Mouse (Mus musculus) splenic B cell, adult 2 months (primary cell): Measurements from ENCODE around the gene Vps39.

ENCODE experiments used
- DNase-seq: peaks from one replicate; pipeline ENCODE4 v3.0.0-alpha.2; 2011; ENCODE audit warnings: low read depth, low spot score
- H3K27me3 ChIP-seq: 2 replicates; pipeline ENCODE4 v1.6.1; 2012; ENCODE audit warnings: mild to moderate bottlenecking, low read length, moderate library complexity, mixed read lengths; ENCODE audit not compliant: control insufficient read depth, poor library complexity, insufficient read depth, severe bottlenecking
- H3K36me3 ChIP-seq: 2 replicates; pipeline ENCODE4 v1.6.1; 2012; ENCODE audit warnings: mild to moderate bottlenecking, low read length, moderate library complexity, mixed read lengths; ENCODE audit not compliant: control insufficient read depth, poor library complexity, insufficient read depth, severe bottlenecking

Vps39 gene

GRCm38 (mm10) chr2:120352682-120353646, at the start of gene Vps39:
Gene Vps39 (minus strand): TSS chr2:120353137.
- Histone ChIP-seq H3K36me3 (peaks cover 6% of the 10 kb centered on the region), H3K27me3 (no peaks in the 10 kb centered on the region)
- peak; percentile 89 for DNase-seq

GRCm38 (mm10) chr2:120397951-120398350, 45.0 kb upstream of the Vps39 start:
- peaks cover 15% of the 10 kb centered on the region for H3K36me3 ChIP-seq
- no peaks in the 10 kb centered on the region for H3K27me3 ChIP-seq
- DNase-seq, result no peak

GRCm38 (mm10) chr2:120392406-120392805, 39.5 kb upstream of the Vps39 start:
- Histone ChIP-seq H3K27me3 (no peaks in the 10 kb centered on the region), H3K36me3 (peaks cover 20% of the 10 kb centered on the region)
- DNase-seq, result no peak

GRCm38 (mm10) chr2:120390934-120391333, 38.0 kb upstream of the Vps39 start:
- no peak for DNase-seq
- Histone ChIP-seq H3K36me3 (peaks cover 15% of the 10 kb centered on the region), H3K27me3 (no peaks in the 10 kb centered on the region)

GRCm38 (mm10) chr2:120389376-120389775, 36.4 kb upstream of the Vps39 start:
- no peak for DNase-seq
- Histone ChIP-seq H3K27me3 (no peaks in the 10 kb centered on the region), H3K36me3 (peaks cover 16% of the 10 kb centered on the region)

- Histone ChIP-seq H3K27me3 (no peaks in the 10 kb centered on the region), H3K36me3 (peaks cover 15% of the 10 kb centered on the region)
- no peak for DNase-seq
Measured at GRCm38 (mm10) chr2:120387291-120387690, 34.4 kb upstream of the Vps39 start.

GRCm38 (mm10) chr2:120386264-120386663, 33.3 kb upstream of the Vps39 start:
- no peak for DNase-seq
- no peaks in the 10 kb centered on the region for H3K27me3 ChIP-seq
- peaks cover 15% of the 10 kb centered on the region for H3K36me3 ChIP-seq

GRCm38 (mm10) chr2:120373858-120374257, 20.9 kb upstream of the Vps39 start:
- no peak for DNase-seq
- Histone ChIP-seq H3K27me3 (no peaks in the 10 kb centered on the region), H3K36me3 (peaks cover 22% of the 10 kb centered on the region)

- H3K27me3 ChIP-seq, result no peaks in the 10 kb centered on the region
- H3K36me3 ChIP-seq, result peaks cover 6% of the 10 kb centered on the region; the same call in 1 of the 2 replicates
- no peak for DNase-seq
Measured at GRCm38 (mm10) chr2:120367416-120368207, 14.7 kb upstream of the Vps39 start.

GRCm38 (mm10) chr2:120366501-120366900, 13.6 kb upstream of the Vps39 start:
- peaks cover 9% of the 10 kb centered on the region; the same call in 1 of the 2 replicates for H3K36me3 ChIP-seq
- H3K27me3 ChIP-seq, result no peaks in the 10 kb centered on the region
- no peak for DNase-seq

- peaks cover 13% of the 10 kb centered on the region; the same call in 1 of the 2 replicates for H3K36me3 ChIP-seq
- no peak for DNase-seq
- no peaks in the 10 kb centered on the region for H3K27me3 ChIP-seq
Measured at GRCm38 (mm10) chr2:120360425-120360824, 7.5 kb upstream of the Vps39 start.

GRCm38 (mm10) chr2:120351321-120351720, 1.6 kb downstream of the Vps39 start:
- H3K36me3 ChIP-seq, result peaks cover 9% of the 10 kb centered on the region
- H3K27me3 ChIP-seq, result no peaks in the 10 kb centered on the region
- DNase-seq, result no peak

- Histone ChIP-seq H3K36me3 (peaks cover 7% of the 10 kb centered on the region), H3K27me3 (no peaks in the 10 kb centered on the region)
- peak; percentile 12 for DNase-seq
Measured at GRCm38 (mm10) chr2:120348120-120348519, 4.8 kb downstream of the Vps39 start.

- no peaks in the 10 kb centered on the region for H3K27me3 ChIP-seq
- DNase-seq, result no peak
- peaks cover 18% of the 10 kb centered on the region for H3K36me3 ChIP-seq
Measured at GRCm38 (mm10) chr2:120341741-120342140, 11.2 kb downstream of the Vps39 start.

- H3K36me3 ChIP-seq, result peaks cover 13% of the 10 kb centered on the region
- no peaks in the 10 kb centered on the region for H3K27me3 ChIP-seq
- DNase-seq, result no peak
Measured at GRCm38 (mm10) chr2:120337886-120338285, 15.1 kb downstream of the Vps39 start.
